ENCODE assay signal across 8 mouse cellular contexts in the genomic region with DNA sequence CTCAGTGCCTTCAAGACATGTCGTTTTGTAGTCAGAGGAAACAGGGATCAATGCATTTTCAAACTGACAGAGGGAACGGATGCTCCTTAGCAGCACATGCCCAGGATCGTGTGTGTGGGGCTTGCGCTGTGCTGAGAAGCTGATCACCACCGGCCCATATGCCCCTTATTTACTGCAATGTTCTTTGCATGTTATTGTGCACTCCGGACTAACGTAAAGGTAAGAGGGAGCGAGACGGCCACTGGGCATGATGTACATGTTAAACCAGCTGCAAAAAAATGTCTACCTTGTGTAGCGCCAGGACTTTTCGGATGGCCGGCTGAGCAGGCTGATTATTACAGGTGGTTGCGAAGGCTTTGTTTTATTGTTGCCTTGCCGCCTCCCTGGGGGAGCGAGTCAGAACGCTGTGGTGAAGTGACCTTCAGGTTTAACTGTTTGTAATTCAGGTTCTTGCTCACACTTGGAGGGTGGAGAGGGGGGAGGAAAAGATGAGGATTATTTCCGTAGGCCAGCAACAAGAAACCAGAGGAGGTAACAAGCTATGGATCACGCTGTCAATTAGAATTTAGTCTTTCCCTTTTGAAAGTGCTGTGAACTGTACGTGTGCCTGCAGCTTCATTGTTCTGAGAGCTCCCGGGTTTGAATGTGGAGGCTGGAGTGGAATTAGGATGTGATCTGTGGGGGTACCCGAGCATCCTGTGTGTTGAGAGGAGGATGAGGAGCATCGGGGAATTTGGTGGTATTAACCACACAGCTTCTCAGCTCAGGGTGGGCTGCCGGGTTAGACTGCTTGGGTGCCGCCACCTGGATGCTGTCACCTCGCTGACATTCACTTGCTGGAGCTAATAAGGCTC.
DNase-seq lines count a peak whose midpoint lies in the region; ATAC-seq lines count a peak whose summit lies in the region.

No protein-coding gene starts in this region.

- H3K4me2 ChIP-seq in limb, embryonic 11.5 days (ENCODE audit: low read depth, severe bottlenecking) = peak overlapping the region; percentile 65

- H3K36me3 ChIP-seq in hindbrain, embryonic 10.5 days = no peaks in the 10 kb centered on the region
- no peaks in the 10 kb centered on the region for H3K36me3 ChIP-seq in limb, embryonic 11.5 days (ENCODE audit: control insufficient read depth, insufficient read depth, low read length)

- 15% methylated on average over 25 of the region's 25 CpGs for WGBS in hindbrain, embryonic 10.5 days
- 7% methylated on average over 25 of the region's 25 CpGs for WGBS in limb, embryonic 11.5 days

- peaks cover 25% of the 10 kb centered on the region for H3K27me3 ChIP-seq in hindbrain, embryonic 10.5 days (ENCODE audit: insufficient read depth, poor library complexity, severe bottlenecking)
- H3K27me3 ChIP-seq in limb, embryonic 11.5 days (ENCODE audit: control insufficient read depth, insufficient read depth, low read length) = no peaks in the 10 kb centered on the region

- DNase-seq in cerebellum, postnatal 14 days = peak; percentile 6 to 17
- DNase-seq in cerebellum, adult 9-10 months = no peak
- peak; percentile 6 for DNase-seq in ZHBTc4 (ENCODE audit: low read depth, low spot score)
- peak; percentile 11 for DNase-seq in hindbrain, embryonic 10.5 days (ENCODE audit: low spot score)
- peak; percentile 47 for DNase-seq in limb, embryonic 11.5 days (ENCODE audit: low spot score)
- peak; percentile 22 for DNase-seq in right cerebral cortex, postnatal 14 days
- no peak for DNase-seq in spleen, postnatal 4 days (ENCODE audit: low spot score in 2 of 2)
- no peak for DNase-seq in gastrocnemius, adult 8-10 months (ENCODE audit: low spot score in 2 of 2)

- H3K4me3 ChIP-seq in hindbrain, embryonic 10.5 days = peak overlapping the region; percentile 45
- peak overlapping the region; percentile 29 for H3K4me3 ChIP-seq in limb, embryonic 11.5 days (ENCODE audit: low read depth, low read length)

- no peak overlapping the region for H3K27ac ChIP-seq in hindbrain, embryonic 10.5 days
- no peak overlapping the region for H3K27ac ChIP-seq in limb, embryonic 11.5 days (replicated peaks; ENCODE audit: low read depth, low read length)

- H3K4me1 ChIP-seq in hindbrain, embryonic 10.5 days (replicated peaks) = peaks cover 12% of the 10 kb centered on the region; the same call in 1 of the 2 replicates
- no peaks in the 10 kb centered on the region for H3K4me1 ChIP-seq in limb, embryonic 11.5 days (ENCODE audit: control insufficient read depth, insufficient read depth, low read length)

- peak; percentile 49 for ATAC-seq in limb, embryonic 11.5 days (ENCODE audit: insufficient number of reproducible peaks, low FRiP score, low TSS enrichment, low read depth)

- H3K9ac ChIP-seq in limb, embryonic 11.5 days (ENCODE audit: low read length) = peak overlapping the region; percentile 47; the same call in 1 of the 2 replicates

- H3K9me3 ChIP-seq in hindbrain, embryonic 10.5 days = no peaks in the 10 kb centered on the region
- no peaks in the 10 kb centered on the region for H3K9me3 ChIP-seq in limb, embryonic 11.5 days (ENCODE audit: control insufficient read depth, low read length)

Comparison
In these comparisons a context has a peak if more than half of its experiments do, and no peak if none do; other contexts are left out.
1. DNase-seq: peak in cerebellum, postnatal 14 days (2 of 2), ZHBTc4 (single experiment), hindbrain, embryonic 10.5 days (single experiment), limb, embryonic 11.5 days (single experiment) and right cerebral cortex, postnatal 14 days (single experiment); none in cerebellum, adult 9-10 months (single experiment), spleen, postnatal 4 days (0 of 2) and gastrocnemius, adult 8-10 months (0 of 2).